Mouse (Mus musculus): ENCODE data around the gene Ppat.

DNA sequence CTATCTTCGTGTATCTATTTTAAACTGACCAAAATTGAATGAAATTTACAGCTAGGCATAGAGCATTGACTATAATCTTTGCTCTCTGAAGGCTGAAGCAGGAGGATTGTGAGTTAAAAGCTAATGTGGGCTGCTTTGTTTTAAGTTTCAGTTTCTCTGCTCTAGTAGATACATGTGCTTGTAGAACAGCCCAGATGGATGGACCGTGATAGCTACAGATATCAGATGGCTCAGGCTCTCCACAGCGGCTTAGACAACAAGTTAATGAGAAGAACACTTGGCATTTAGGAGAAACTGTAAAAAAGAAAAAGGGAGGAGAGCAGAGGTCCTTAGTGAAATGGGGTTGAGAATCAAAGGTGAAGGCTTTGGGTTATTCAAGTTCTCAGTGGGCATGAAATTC, 39.4 kb upstream of the Ppat start:
- TF ChIP-seq RCOR1 (IDR thresholded peaks at IDR 0.05; ENCODE audit: low read depth, low read length), result 0 out of 2 replicates have a peak, but pooled peaks have one; percentile 18
- peak; percentile 35; the same call in 1 of the 2 replicates for TF ChIP-seq HCFC1 (IDR thresholded peaks at IDR 0.05; ENCODE audit: low read depth, low read length)
- TF ChIP-seq TCF12 (IDR thresholded peaks at IDR 0.05; ENCODE audit: low read depth, low read length), result peak; percentile 71; the same call in 1 of the 2 replicates
- no peak for TF ChIP-seq ZKSCAN1 (IDR thresholded peaks at IDR 0.05; ENCODE audit: low read depth, low read length)
- no peak for TF ChIP-seq MAZ (IDR thresholded peaks at IDR 0.05; ENCODE audit: low read depth, low read length)
- TF ChIP-seq GATA1 (IDR thresholded peaks at IDR 0.05; ENCODE audit: low read depth, low read length), result peak; percentile 74
- no peak for TF ChIP-seq POLR2A (IDR thresholded peaks at IDR 0.05; ENCODE audit: control insufficient read depth in 1 of 2, insufficient read depth in 1 of 2, low read depth in 1 of 2, low read length in 2 of 2, poor library complexity in 1 of 2)
- peak; percentile 55 to 75 for TF ChIP-seq EP300 (IDR thresholded peaks at IDR 0.05; ENCODE audit: low read depth in 1 of 2, low read length in 2 of 2)
- TF ChIP-seq ZC3H11A (IDR thresholded peaks at IDR 0.05; ENCODE audit: low read depth, low read length), result no peak
- TF ChIP-seq CTCF (IDR thresholded peaks at IDR 0.05 in 2 of 3, conservative IDR thresholded peaks at IDR 0.05 in 1 of 3; ENCODE audit: control insufficient read depth in 1 of 3, insufficient read depth in 1 of 3, low read depth in 2 of 3, low read length in 3 of 3, poor library complexity in 1 of 3, severe bottlenecking in 1 of 3), result no peak
- no peak for TF ChIP-seq UBTF (IDR thresholded peaks at IDR 0.05; ENCODE audit: borderline replicate concordance, insufficient read depth, low read depth, low read length)
